Mouse (Mus musculus) small intestine, adult 2 months (tissue): ENCODE results near the gene Runx3.

Experiments used
- CTCF ChIP-seq: fragments of 200-500 bp; IDR thresholded peaks from 2 replicates; pipeline ENCODE4 v1.5.1; 2012; ENCODE audit warnings: low read depth, mild to moderate bottlenecking, control low read depth, inconsistent platforms, low read length, moderate library complexity, mixed read lengths; ENCODE audit not compliant: insufficient replicate concordance, insufficient read length; ENCODE audit errors: extremely low read depth
- POLR2A ChIP-seq: fragments of 200-500 bp; IDR thresholded peaks from 2 replicates; pipeline ENCODE4 v1.6.1; 2012; ENCODE audit warnings: low read depth, mild to moderate bottlenecking, control low read depth, inconsistent platforms, low read length, moderate library complexity

GRCm38 (mm10) chr4:135151988-135152594, 31.6 kb downstream of the Runx3 start:
- TF ChIP-seq CTCF (no peak), POLR2A (no peak)
